Mouse (Mus musculus): ENCODE data around the gene Tm2d3. TPM values are rescaled to one million over a fixed set of nuclear protein-coding genes. Genes with fewer than 3 reads are reported as not detected.

Gene Tm2d3
- polyA plus RNA-seq, 1 experiment from 2014 or later: 75.4 TPM

Other genes with a start within 250 kb of the Tm2d3 start
- 21.2 TPM in 2 replicates for gene Tjp1, start 163.4 kb upstream of the Tm2d3 start, polyA plus RNA-seq (2015; fragmentation: Nextera tagmentation; extraction: Ambion mirVana)
- gene Tarsl2, start 46.3 kb upstream of the Tm2d3 start, polyA plus RNA-seq (2015; fragmentation: Nextera tagmentation; extraction: Ambion mirVana): 9.2 and 10.8 TPM in 2 replicates
- 8.5 and 10.1 TPM in 2 replicates for gene Pcsk6, start 170.6 kb downstream of the Tm2d3 start, polyA plus RNA-seq (2015; fragmentation: Nextera tagmentation; extraction: Ambion mirVana)